Mouse (Mus musculus) heart, adult 2 months (tissue): ENCODE data around the gene Olfr548-ps1. TPM values are rescaled to one million over a fixed set of nuclear protein-coding genes. Genes with fewer than 3 reads are reported as not detected.

Source experiments
- DNase-seq, 2 experiments: peaks; one replicate each; pipeline ENCODE4 v3.0.0; 2021
- H3K27ac ChIP-seq: fragments of 200-600 bp; 2 replicates; pipeline ENCODE4 v1.8.1; 2022
- H3K27me3 ChIP-seq: fragments of 200-500 bp; 2 replicates; pipeline ENCODE4 v1.6.1; 2012; ENCODE audit warnings: mild to moderate bottlenecking, low read length, inconsistent platforms, mixed read lengths; ENCODE audit not compliant: control insufficient read depth, insufficient read depth
- H3K36me3 ChIP-seq: fragments of 200-500 bp; 2 replicates; pipeline ENCODE4 v1.6.1; 2012; ENCODE audit warnings: low read length, inconsistent platforms; ENCODE audit not compliant: control insufficient read depth, insufficient read depth
- H3K4me1 ChIP-seq: fragments of 200-500 bp; 2 replicates; pipeline ENCODE4 v1.6.1; 2011; ENCODE audit warnings: low read length; ENCODE audit not compliant: control insufficient read depth, insufficient read depth
- H3K4me3 ChIP-seq: fragments of 200-600 bp; 2 replicates; pipeline ENCODE4 v1.8.1; 2022
- H3K79me2 ChIP-seq: fragments of 200-500 bp; replicated peaks from 2 replicates; pipeline ENCODE4 v1.6.1; 2012; ENCODE audit warnings: mild to moderate bottlenecking, inconsistent platforms, low read length, moderate library complexity, mixed read lengths; ENCODE audit not compliant: control insufficient read depth, insufficient read depth
- H3K9ac ChIP-seq: fragments of 200-500 bp; 2 replicates; pipeline ENCODE4 v1.6.1; 2012; ENCODE audit warnings: low read depth, mild to moderate bottlenecking, control low read depth, inconsistent platforms, low read length, mixed read lengths
- CTCF ChIP-seq: fragments of 200-600 bp; IDR thresholded peaks from 2 replicates; pipeline ENCODE4 v1.8.1; 2022; ENCODE audit warnings: antibody characterized with exemption, mild to moderate bottlenecking, moderate library complexity
- EP300 ChIP-seq: fragments of 200-500 bp; IDR thresholded peaks from 2 replicates; pipeline ENCODE4 v1.6.1; 2011; ENCODE audit warnings: low read depth, low read length, control low read depth; ENCODE audit not compliant: insufficient read depth
- POLR2A ChIP-seq: fragments of 200-500 bp; IDR thresholded peaks from 2 replicates; pipeline ENCODE4 v1.6.1; 2011; ENCODE audit warnings: mild to moderate bottlenecking, low read depth, low read length, control low read depth; ENCODE audit not compliant: insufficient read depth
- WGBS: fragments of 180-500 bp; shearing (Covaris S2); methylation state at CpG from one replicate; pipeline ENCODE4 v1.1.7; 2018; 5-methylcytosine and 5-hydroxymethylcytosine counted together
- intact Hi-C: fragments of 180-260 bp; cut with DNase I; formaldehyde crosslinking; loops from one replicate; pipeline ENCODE4 v1.15.1; 2025
- polyA plus RNA-seq: library from polyadenylated mRNA; depleted of rRNA; stranded (reverse); fragments of >200 nt; gene quantifications from 2 replicates; pipeline ENCODE4 v1.2.3, GENCODE M21; 2012
- total RNA-seq, 2 experiments: library from RNA; stranded (reverse); gene quantifications; 2 replicates each; pipeline ENCODE4 v1.2.3; 2021

Gene Olfr548-ps1
- total and polyA plus RNA-seq, 3 experiments: not detected

DNA sequence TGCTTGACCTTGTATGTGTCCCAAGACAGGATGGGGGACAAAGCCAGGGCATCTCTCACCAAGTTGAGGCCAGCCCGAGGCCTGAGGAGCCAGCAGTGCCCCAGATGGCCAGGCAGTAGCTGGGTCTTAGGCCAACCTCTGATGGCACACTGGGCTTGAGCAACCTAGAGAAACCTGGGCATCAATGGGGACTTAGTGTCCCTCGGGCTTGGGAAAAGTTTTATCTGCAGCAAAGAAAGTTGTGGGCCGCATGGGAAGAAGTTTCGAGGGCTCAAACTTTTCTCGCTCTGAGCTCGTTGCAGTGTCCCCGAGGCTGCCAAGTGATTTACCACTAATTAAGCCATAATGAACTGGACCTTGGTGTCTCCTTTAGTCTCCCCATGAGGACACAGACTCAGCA, 31.0 kb upstream of the Olfr548-ps1 start:
- Histone ChIP-seq H3K9ac (no peak overlapping the region), H3K4me1 (no peaks in the 10 kb centered on the region), H3K4me3 (no peak overlapping the region), H3K36me3 (no peaks in the 10 kb centered on the region), H3K27me3 (no peaks in the 10 kb centered on the region), H3K27ac (no peak overlapping the region), H3K79me2 (no peaks in the 10 kb centered on the region)
- 81% methylated on average over 7 of the region's 7 CpGs for WGBS
- DNase-seq: no peak
- no peak for TF ChIP-seq EP300
- no peak for TF ChIP-seq CTCF
- TF ChIP-seq POLR2A: no peak
- intact Hi-C loops: loop anchor here (10.0 kb wide), 1 partner anchor 1295 kb away; no protein-coding TSS in a partner anchor

DNA sequence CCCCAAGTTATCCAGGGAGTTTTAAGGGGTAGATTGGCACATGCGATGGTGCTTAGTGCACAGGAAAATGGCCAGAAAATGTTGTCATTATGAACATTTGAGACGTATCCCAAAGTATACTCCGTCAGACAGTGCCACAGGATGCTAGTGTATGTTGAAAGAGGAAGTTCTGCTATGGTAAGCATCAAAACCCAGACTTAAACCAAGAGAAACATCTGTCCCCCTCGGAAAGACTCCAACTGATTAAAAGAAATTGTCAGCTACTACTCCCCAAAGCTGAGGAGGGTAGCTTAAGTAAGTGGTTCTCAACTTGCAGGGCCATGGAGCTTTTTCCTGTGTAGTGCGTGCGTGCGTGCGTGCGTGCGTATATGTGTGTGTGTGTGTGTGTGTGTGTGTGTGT, 28.8 kb upstream of the Olfr548-ps1 start:
- Histone ChIP-seq H3K36me3 (no peaks in the 10 kb centered on the region), H3K4me3 (no peak overlapping the region), H3K9ac (no peak overlapping the region), H3K79me2 (no peaks in the 10 kb centered on the region), H3K27ac (no peak overlapping the region), H3K4me1 (no peaks in the 10 kb centered on the region; the same call in 1 of the 2 replicates), H3K27me3 (no peaks in the 10 kb centered on the region)
- TF ChIP-seq CTCF (no peak), EP300 (no peak), POLR2A (no peak)
- DNase-seq: no peak
- 86% methylated on average over 10 of the region's 10 CpGs for WGBS
- intact Hi-C loops: loop anchor here (2.0 kb wide), 1 partner anchor 241 kb away; no protein-coding TSS in a partner anchor

DNA sequence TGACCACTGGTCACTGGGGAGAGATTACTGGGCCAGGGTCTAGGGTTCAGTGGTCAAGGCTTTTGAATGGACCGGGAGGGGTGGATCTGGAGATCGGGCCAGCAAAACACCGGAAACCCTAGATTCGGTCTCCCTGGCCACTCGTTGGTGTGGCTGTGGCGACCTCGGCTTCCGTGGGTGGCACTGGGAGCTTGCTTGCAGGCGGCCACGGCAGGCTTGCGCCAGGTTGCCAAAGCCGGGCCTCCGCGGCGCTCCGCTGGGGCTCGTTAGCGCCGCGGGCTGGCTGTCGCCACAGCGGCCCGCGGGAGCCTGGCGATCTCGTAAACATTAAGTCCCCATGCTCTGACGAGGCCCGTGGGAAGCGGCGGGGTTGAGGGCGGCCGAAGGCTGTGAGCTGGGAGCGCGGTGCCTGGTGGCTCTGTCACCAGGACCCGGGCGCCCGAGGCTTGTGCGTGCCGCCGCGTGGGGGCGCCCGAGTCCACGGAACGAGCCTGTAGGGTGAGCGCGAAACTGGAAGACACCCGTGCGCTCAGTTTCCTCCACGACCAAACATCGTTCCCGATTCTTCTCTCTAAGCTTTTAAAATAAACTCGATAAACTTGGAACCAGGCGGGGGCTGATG, 27.8 kb upstream of the Olfr548-ps1 start:
- peak overlapping the region; percentile 67 for H3K9ac ChIP-seq
- H3K4me3 ChIP-seq: peak overlapping the region; percentile 52
- intact Hi-C loops: loop anchor here (1.0 to 2.0 kb wide), 2 partner anchors 240 to 406 kb away; no protein-coding TSS in a partner anchor
- H3K79me2 ChIP-seq: no peaks in the 10 kb centered on the region
- H3K36me3 ChIP-seq: no peaks in the 10 kb centered on the region
- TF ChIP-seq EP300: no peak
- TF ChIP-seq POLR2A: no peak
- peak; percentile 97 for TF ChIP-seq CTCF
- H3K27me3 ChIP-seq: no peaks in the 10 kb centered on the region
- no peaks in the 10 kb centered on the region; the same call in 1 of the 2 replicates for H3K4me1 ChIP-seq
- no peak overlapping the region for H3K27ac ChIP-seq
- under 1% methylated on average over 54 of the region's 54 CpGs for WGBS
- DNase-seq: peak; percentile 85 to 93

DNA sequence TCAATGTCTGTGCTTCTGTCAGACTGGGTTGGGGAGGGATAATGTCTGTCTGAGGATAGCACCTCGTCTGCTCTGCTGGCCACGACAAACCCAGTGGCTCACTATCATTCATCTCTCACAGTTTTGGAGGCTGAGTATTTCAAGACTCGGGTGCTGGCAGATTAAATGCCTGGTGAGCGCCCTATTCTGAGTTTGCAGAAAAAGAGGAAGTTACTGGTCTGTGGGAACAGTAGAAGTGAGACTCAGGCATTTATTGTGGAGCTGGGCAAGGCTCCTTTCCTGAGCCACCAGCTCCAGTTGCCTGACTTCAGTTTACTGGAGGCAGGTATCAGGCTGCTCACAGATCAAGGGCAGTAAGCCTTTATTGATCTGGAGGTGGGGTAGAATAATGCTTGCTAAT, 26.6 kb upstream of the Olfr548-ps1 start:
- Histone ChIP-seq H3K79me2 (no peaks in the 10 kb centered on the region), H3K27ac (no peak overlapping the region), H3K36me3 (no peaks in the 10 kb centered on the region), H3K4me1 (no peaks in the 10 kb centered on the region; the same call in 1 of the 2 replicates), H3K27me3 (no peaks in the 10 kb centered on the region), H3K4me3 (no peak overlapping the region), H3K9ac (no peak overlapping the region)
- DNase-seq: no peak
- TF ChIP-seq EP300: no peak
- no peak for TF ChIP-seq CTCF
- no peak for TF ChIP-seq POLR2A
- WGBS: 67% methylated on average over 4 of the region's 4 CpGs
- intact Hi-C loops: no loop called here

DNA sequence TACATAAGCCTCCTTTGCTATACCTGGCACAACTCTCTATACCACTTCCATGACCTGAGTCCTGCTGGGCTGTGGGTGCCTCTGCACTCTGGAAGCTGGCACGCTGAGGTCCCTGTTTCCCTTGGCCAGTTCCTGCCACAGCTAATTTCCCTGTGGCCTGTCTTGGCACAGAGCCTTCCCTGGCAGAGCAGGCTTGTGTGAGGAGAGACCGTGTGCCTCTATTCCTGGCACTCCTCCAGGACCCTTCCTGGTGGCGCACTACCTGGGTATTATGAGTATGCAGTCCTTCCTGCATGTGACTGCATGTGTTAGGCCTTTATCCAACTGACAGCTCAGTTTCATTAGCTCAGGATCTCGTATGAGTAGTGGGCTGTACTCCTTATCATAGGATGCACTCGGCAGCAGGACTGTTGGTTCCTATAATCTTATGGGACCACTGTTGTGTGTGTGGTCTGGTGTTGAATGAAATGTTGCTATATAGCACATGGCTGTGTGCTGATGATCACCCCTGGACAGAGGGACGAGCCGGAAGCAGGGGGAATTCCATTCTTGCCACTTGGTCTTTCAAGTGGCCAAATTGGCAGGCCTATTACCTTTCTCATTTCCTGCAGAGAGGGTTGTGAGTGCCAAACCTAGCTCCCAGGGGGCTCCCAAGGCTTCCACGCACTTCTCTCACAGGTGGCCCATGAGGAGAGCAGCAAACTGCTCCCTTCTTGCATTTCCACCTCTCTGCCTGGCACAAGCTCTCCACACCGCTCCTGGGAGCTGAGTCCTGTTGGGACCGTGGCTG, 24.2 kb upstream of the Olfr548-ps1 start:
- H3K4me1 ChIP-seq: no peaks in the 10 kb centered on the region; the same call in 1 of the 2 replicates
- no peaks in the 10 kb centered on the region for H3K27me3 ChIP-seq
- no peak for TF ChIP-seq EP300
- no peak for TF ChIP-seq CTCF
- no peak for TF ChIP-seq POLR2A
- intact Hi-C loops: no loop called here
- 31% methylated on average over 10 of the region's 10 CpGs for WGBS
- no peak overlapping the region for H3K4me3 ChIP-seq
- DNase-seq: peak in 1 of 2 experiments; percentile 28
- H3K9ac ChIP-seq: no peak overlapping the region
- no peaks in the 10 kb centered on the region for H3K79me2 ChIP-seq
- no peaks in the 10 kb centered on the region for H3K36me3 ChIP-seq
- no peak overlapping the region for H3K27ac ChIP-seq

DNA sequence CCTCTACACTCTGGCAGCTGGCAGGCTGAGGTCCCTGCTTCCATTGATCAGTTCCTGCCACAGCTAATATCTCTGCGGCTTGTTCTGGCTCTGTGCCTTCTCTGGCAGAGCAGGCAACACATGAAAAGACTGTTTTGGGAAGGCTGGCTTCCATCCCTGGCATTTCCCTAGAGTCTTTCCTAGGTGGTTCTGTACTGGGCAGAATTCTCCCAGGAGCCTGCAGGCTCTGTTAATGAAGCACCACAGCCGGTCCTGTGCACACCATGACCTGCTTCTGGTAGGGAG, 23.7 kb upstream of the Olfr548-ps1 start:
- Histone ChIP-seq H3K9ac (no peak overlapping the region), H3K36me3 (no peaks in the 10 kb centered on the region), H3K4me3 (no peak overlapping the region), H3K27me3 (no peaks in the 10 kb centered on the region), H3K27ac (no peak overlapping the region), H3K4me1 (no peaks in the 10 kb centered on the region; the same call in 1 of the 2 replicates), H3K79me2 (no peaks in the 10 kb centered on the region)
- intact Hi-C loops: no loop called here
- TF ChIP-seq CTCF (no peak), EP300 (no peak), POLR2A (no peak)
- DNase-seq: no peak
- WGBS: 51% methylated on average over 2 of the region's 2 CpGs
